Mouse (Mus musculus) midbrain, embryonic 14.5 days (tissue): ENCODE results near the gene Trip10. TPM values are rescaled to one million over a fixed set of nuclear protein-coding genes. Genes with fewer than 3 reads are reported as not detected.

Experiments
- ATAC-seq: fragments of 200-750 bp; cut with Nextera tagmentation; 2 replicates; pipeline ENCODE4 v1.8.0; 2017; ENCODE audit warnings: moderate number of reproducible peaks, moderate library complexity; ENCODE audit not compliant: low FRiP score, low TSS enrichment
- DNase-seq: peaks from one replicate; pipeline ENCODE4 v3.0.0-alpha.2; 2015
- H3K27ac ChIP-seq: fragments of 300-500 bp; sonication (generic); replicated peaks from 2 replicates; pipeline ENCODE4 v1.5.1; 2014; ENCODE audit warnings: mild to moderate bottlenecking, low read depth, low read length, moderate library complexity
- H3K27me3 ChIP-seq: fragments of 300-500 bp; sonication (generic); 2 replicates; pipeline ENCODE4 v1.6.1; 2014; ENCODE audit warnings: low read length, control low read depth, mixed read lengths; ENCODE audit not compliant: control insufficient read depth, insufficient read depth
- H3K36me3 ChIP-seq: fragments of 300-500 bp; sonication (generic); 2 replicates; pipeline ENCODE4 v1.6.1; 2014; ENCODE audit warnings: low read length, control low read depth; ENCODE audit not compliant: control insufficient read depth, insufficient read depth
- H3K4me1 ChIP-seq: fragments of 300-500 bp; sonication (generic); 2 replicates; pipeline ENCODE4 v1.6.1; 2014; ENCODE audit warnings: mild to moderate bottlenecking, antibody characterized with exemption, low read length, control low read depth; ENCODE audit not compliant: control insufficient read depth, insufficient read depth
- H3K4me2 ChIP-seq: fragments of 300-500 bp; sonication (generic); 2 replicates; pipeline ENCODE4 v1.6.1; 2014; ENCODE audit warnings: mild to moderate bottlenecking, low read length, moderate library complexity
- H3K4me3 ChIP-seq: fragments of 300-500 bp; sonication (generic); replicated peaks from 2 replicates; pipeline ENCODE4 v1.5.1; 2014; ENCODE audit warnings: low read depth, low read length
- H3K9ac ChIP-seq: fragments of 300-500 bp; sonication (generic); replicated peaks from 2 replicates; pipeline ENCODE4 v1.6.1; 2014; ENCODE audit warnings: mild to moderate bottlenecking, low read length, moderate library complexity
- H3K9me3 ChIP-seq: fragments of 300-500 bp; sonication (generic); 2 replicates; pipeline ENCODE4 v1.6.1; 2016; ENCODE audit warnings: low read length, control low read depth, mixed read lengths; ENCODE audit not compliant: control insufficient read depth
- WGBS: fragments of 180-500 bp; shearing (Covaris S2); extraction: QIAGEN DNeasy Blood & Tissue Kit; methylation state at CpG from one replicate; pipeline ENCODE4 v1.1.7; 2014; 5-methylcytosine and 5-hydroxymethylcytosine counted together
- polyA plus RNA-seq: library from polyadenylated mRNA; unstranded; fragments of >200 nt; fragmentation: Nextera tagmentation; extraction: Ambion mirVana; gene quantifications from 2 replicates; pipeline ENCODE4 v1.2.1, GENCODE M21; 2014

Trip10 gene
- polyA plus RNA-seq, 1 experiment from 2014 or later: 7.2 TPM

GRCm38 (mm10) chr17:57231321-57231771, 17.9 kb upstream of the Trip10 start:
- Histone ChIP-seq H3K9me3 (no peaks in the 10 kb centered on the region), H3K4me3 (no peak overlapping the region), H3K27me3 (no peaks in the 10 kb centered on the region), H3K4me1 (no peaks in the 10 kb centered on the region), H3K9ac (no peak overlapping the region), H3K4me2 (no peak overlapping the region), H3K27ac (no peak overlapping the region), H3K36me3 (peaks cover 17% of the 10 kb centered on the region; the same call in 1 of the 2 replicates)
- no peak for DNase-seq
- no peak for ATAC-seq

GRCm38 (mm10) chr17:57232200-57232599, 17.1 kb upstream of the Trip10 start:
- H3K4me2 ChIP-seq: no peak overlapping the region
- DNase-seq: no peak
- no peaks in the 10 kb centered on the region for H3K4me1 ChIP-seq
- H3K9me3 ChIP-seq: no peaks in the 10 kb centered on the region
- no peak overlapping the region for H3K9ac ChIP-seq
- no peak overlapping the region for H3K27ac ChIP-seq
- 97% methylated on average over 1 of the region's 1 CpGs for WGBS
- H3K27me3 ChIP-seq: no peaks in the 10 kb centered on the region
- H3K36me3 ChIP-seq: peaks cover 26% of the 10 kb centered on the region
- ATAC-seq: no peak
- H3K4me3 ChIP-seq: no peak overlapping the region

DNA sequence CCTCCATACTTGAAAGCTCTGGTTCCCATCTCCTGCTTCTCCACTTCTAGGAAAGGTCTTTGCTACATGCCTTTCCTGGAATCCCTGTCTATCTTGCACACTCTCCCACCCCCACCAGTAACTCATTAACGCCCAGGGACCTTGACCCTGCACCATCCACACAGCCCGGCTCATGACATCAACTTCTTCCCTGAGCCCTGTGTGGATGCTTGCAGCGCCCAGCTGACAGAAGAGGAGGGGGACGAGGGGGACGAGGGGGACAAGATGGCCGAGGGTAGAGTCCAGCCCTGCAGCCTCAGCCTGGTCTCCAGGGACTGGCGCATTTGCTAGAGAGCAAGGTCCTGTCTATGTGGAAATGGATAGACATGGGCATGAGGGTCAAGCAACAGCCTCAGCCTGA, 16.2 kb upstream of the Trip10 start:
- Histone ChIP-seq H3K9me3 (no peaks in the 10 kb centered on the region), H3K9ac (no peak overlapping the region), H3K4me3 (no peak overlapping the region), H3K36me3 (peaks cover 34% of the 10 kb centered on the region), H3K27me3 (no peaks in the 10 kb centered on the region), H3K4me1 (no peaks in the 10 kb centered on the region), H3K4me2 (no peak overlapping the region), H3K27ac (no peak overlapping the region)
- 59% methylated on average over 7 of the region's 7 CpGs for WGBS
- DNase-seq: no peak
- ATAC-seq: no peak

GRCm38 (mm10) chr17:57234254-57234928, 14.9 kb upstream of the Trip10 start:
- Histone ChIP-seq H3K27ac (no peak overlapping the region), H3K27me3 (no peaks in the 10 kb centered on the region), H3K4me1 (no peaks in the 10 kb centered on the region), H3K4me2 (no peak overlapping the region), H3K9ac (no peak overlapping the region), H3K36me3 (peaks cover 34% of the 10 kb centered on the region), H3K9me3 (no peaks in the 10 kb centered on the region), H3K4me3 (no peak overlapping the region)
- no peak for DNase-seq
- WGBS: 80% methylated on average over 12 of the region's 12 CpGs
- no peak for ATAC-seq

DNA sequence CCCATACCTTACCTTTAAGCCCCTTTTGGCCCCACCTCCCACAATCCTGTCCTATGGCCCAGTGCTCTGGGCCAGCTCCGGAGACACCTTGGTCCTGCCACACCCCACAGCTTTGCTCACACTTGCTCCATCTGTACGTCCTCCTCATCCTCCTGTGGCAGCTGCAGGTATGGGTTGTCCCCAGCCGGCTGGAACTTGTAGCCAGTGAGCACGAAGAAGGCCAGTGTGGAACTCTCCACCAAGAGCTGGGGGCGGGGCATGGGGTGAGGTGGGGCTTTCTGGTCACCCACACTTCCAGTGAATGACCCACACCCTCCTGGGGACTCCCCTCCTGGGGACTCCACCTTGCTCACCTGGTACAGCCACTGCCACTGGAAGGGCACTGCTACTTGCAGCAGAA, 13.5 kb upstream of the Trip10 start:
- Histone ChIP-seq H3K36me3 (peaks cover 34% of the 10 kb centered on the region), H3K27ac (no peak overlapping the region), H3K9me3 (no peaks in the 10 kb centered on the region), H3K4me1 (no peaks in the 10 kb centered on the region), H3K9ac (no peak overlapping the region), H3K4me3 (no peak overlapping the region), H3K4me2 (no peak overlapping the region), H3K27me3 (no peaks in the 10 kb centered on the region)
- no peak for DNase-seq
- ATAC-seq: no peak
- WGBS: 94% methylated on average over 5 of the region's 5 CpGs

DNA sequence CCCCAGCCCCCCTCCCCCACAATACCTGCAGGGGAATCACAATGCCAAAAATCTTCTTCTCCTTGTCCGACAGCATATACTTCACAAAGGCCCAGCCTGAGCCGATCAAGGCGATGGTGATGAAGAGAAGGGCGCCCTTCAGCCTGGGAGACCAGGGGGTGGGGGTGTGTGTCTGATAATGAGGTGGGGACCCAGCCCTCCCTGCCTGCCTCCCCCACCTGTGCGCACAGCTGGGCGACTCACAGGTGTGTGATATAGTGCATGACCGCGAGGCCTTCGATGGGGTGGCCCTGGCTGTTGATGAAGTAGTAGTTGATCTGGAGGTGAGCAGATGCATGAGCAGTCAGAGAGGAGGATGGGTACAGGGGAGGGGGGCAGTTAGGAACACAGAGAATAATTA, 12.1 kb upstream of the Trip10 start:
- H3K36me3 ChIP-seq: peaks cover 42% of the 10 kb centered on the region
- 93% methylated on average over 9 of the region's 9 CpGs for WGBS
- no peak for DNase-seq
- no peak overlapping the region for H3K4me3 ChIP-seq
- no peaks in the 10 kb centered on the region for H3K9me3 ChIP-seq
- H3K9ac ChIP-seq: no peak overlapping the region
- ATAC-seq: 0 out of 2 replicates have a peak, but pooled peaks have one; percentile 22
- H3K27ac ChIP-seq: no peak overlapping the region
- H3K27me3 ChIP-seq: no peaks in the 10 kb centered on the region
- H3K4me2 ChIP-seq: no peak overlapping the region
- H3K4me1 ChIP-seq: no peaks in the 10 kb centered on the region

DNA sequence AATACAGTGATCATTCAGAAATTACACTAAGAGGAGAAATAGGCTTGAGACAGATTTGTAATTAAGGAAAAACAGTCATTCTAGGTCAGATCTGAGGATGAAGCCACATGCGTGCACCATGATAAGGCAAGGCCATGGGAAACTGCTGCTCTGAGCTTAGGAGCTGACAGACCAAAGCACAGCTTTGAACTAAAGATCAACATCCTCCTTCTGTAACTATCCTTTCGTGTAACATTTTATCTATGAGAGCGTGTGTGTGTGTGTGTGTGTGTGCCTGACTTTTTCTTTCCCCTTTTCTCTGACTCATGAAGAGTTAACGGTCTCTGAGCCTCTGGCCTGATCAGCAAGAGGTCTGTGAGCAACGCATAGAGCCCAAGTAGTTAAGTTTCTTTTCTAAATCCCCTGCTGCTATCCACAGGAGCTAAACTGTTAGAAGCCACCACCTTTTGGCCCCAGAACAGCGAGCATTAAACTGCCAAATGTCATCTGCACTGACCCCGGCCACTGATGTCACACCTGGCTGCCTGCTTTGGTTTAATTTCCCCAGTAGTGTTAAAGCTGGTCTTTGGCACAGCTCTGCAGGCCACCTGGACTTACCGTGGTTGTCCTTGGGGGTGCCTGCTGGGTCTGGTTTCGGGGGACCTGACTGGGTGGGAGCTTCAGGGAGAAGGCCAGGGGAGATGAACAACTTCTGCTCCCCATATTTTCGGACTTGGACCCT, 5.4 kb upstream of the Trip10 start:
- H3K9ac ChIP-seq: no peak overlapping the region
- WGBS: 81% methylated on average over 10 of the region's 10 CpGs
- no peak overlapping the region for H3K4me2 ChIP-seq
- peaks cover 11% of the 10 kb centered on the region; the same call in 1 of the 2 replicates for H3K4me1 ChIP-seq
- no peaks in the 10 kb centered on the region for H3K9me3 ChIP-seq
- no peak overlapping the region for H3K4me3 ChIP-seq
- peaks cover 24% of the 10 kb centered on the region for H3K36me3 ChIP-seq
- no peak overlapping the region for H3K27ac ChIP-seq
- DNase-seq: no peak
- ATAC-seq: no peak
- no peaks in the 10 kb centered on the region for H3K27me3 ChIP-seq

DNA sequence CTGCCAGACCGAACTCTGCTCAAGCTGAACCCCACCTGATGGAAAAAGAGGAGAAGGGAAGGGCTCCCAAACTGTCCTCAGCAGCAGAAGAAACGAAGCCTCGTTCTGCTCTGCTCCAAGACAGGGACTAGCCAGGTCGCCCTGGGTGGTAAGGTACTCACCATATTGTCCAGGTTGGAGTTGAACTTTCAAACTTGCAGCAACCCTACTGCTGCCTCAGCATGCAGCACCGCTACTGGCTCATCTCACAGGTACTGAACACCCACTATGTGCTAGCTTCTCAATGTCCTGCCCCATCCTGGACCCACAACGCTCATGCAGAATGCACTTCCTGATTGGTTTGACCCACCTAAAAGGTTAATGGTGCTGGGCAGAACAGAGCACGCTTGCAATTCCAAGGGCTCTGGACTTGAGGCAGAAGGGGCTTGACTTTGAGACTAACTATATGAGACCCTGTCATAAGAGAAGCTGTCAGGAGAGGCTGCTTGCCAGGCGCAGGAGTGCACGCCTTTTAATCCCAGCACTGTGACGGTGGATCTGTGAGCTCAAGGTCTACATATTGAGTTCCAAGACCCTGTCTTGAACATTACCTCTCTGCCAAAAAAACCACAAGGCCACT, 3.8 kb upstream of the Trip10 start:
- H3K9ac ChIP-seq: no peak overlapping the region
- DNase-seq (no peak), ATAC-seq (no peak)
- H3K27ac ChIP-seq: no peak overlapping the region
- no peak overlapping the region for H3K4me3 ChIP-seq
- H3K4me2 ChIP-seq: no peak overlapping the region
- WGBS: 91% methylated on average over 10 of the region's 10 CpGs
- H3K4me1 ChIP-seq: peaks cover 25% of the 10 kb centered on the region
- peaks cover 24% of the 10 kb centered on the region for H3K36me3 ChIP-seq
- no peaks in the 10 kb centered on the region for H3K9me3 ChIP-seq
- H3K27me3 ChIP-seq: no peaks in the 10 kb centered on the region; the same call in 1 of the 2 replicates
